Mouse (Mus musculus): ENCODE measurements around the gene Lingo2. TPM values are rescaled to one million over a fixed set of nuclear protein-coding genes. Genes with fewer than 3 reads are reported as not detected.

Lingo2 gene
- polyA plus RNA-seq, 1 experiment, result 0.12 TPM

DNA sequence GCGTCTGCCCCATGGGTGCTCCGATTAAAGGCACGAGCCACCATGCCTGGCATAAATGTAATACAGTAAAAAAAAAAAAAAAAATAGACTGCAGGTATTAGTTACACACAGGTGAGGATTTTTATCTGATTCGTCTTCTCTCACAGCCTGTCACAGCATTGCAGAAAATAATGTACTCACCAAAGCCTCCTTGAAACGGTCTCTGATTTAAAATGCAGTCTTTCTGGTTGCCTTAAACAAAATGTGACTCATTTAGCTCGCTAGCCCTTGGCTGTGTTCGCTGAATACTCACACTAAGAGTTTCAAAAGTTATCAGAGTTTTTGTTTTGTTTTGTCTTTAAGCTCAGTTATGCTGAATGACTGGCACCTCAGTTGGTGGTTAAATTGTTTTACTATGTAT is 1180.7 kb downstream of the Lingo2 start:
- TF ChIP-seq CTCF (IDR thresholded peaks at IDR 0.05; ENCODE audit: control insufficient read depth, insufficient read depth, insufficient replicate concordance, low read depth, low read length) (no peak), POLR2A (IDR thresholded peaks at IDR 0.05; ENCODE audit: control insufficient read depth, low read depth, low read length) (no peak)
- H3K4me3 ChIP-seq (ENCODE audit: control insufficient read depth, low read depth, low read length), result no peak overlapping the region
- H3K27me3 ChIP-seq (ENCODE audit: control insufficient read depth, insufficient read depth, low read length), result no peaks in the 10 kb centered on the region
- H3K36me3 ChIP-seq (ENCODE audit: control insufficient read depth, insufficient read depth, low read length), result no peaks in the 10 kb centered on the region
- H3K27ac ChIP-seq (ENCODE audit: control insufficient read depth, insufficient read depth, low read depth, low read length), result no peak overlapping the region
- H3K4me1 ChIP-seq (ENCODE audit: control insufficient read depth, insufficient read depth, low read length), result no peaks in the 10 kb centered on the region

DNA sequence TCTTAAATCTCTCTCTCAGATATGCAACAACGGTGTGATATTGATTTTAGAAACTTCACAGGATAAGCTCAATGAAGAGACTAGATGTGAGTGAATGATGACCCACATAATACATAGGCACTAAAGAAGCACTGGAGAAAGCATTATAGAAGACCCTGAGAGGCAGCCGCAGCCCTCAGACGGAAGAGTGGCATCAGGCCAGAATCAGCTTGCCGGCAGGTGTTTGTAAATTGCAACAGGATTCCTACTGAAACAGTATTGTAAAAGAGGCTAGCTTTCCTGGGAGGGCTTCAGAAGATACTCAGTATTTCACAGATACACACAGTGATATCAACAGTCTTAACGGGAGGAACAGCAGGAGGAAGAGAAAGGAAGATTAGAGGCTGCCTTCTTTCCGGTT is 1184.6 kb downstream of the Lingo2 start:
- no peak overlapping the region for H3K27ac ChIP-seq (ENCODE audit: control insufficient read depth, insufficient read depth, low read depth, low read length)
- TF ChIP-seq POLR2A (IDR thresholded peaks at IDR 0.05; ENCODE audit: control insufficient read depth, low read depth, low read length), result no peak
- no peak for TF ChIP-seq CTCF (IDR thresholded peaks at IDR 0.05; ENCODE audit: control insufficient read depth, insufficient read depth, insufficient replicate concordance, low read depth, low read length)
- no peak overlapping the region for H3K4me3 ChIP-seq (ENCODE audit: control insufficient read depth, low read depth, low read length)
- no peaks in the 10 kb centered on the region for H3K27me3 ChIP-seq (ENCODE audit: control insufficient read depth, insufficient read depth, low read length)
- H3K36me3 ChIP-seq (ENCODE audit: control insufficient read depth, insufficient read depth, low read length), result no peaks in the 10 kb centered on the region
- no peaks in the 10 kb centered on the region for H3K4me1 ChIP-seq (ENCODE audit: control insufficient read depth, insufficient read depth, low read length)

DNA sequence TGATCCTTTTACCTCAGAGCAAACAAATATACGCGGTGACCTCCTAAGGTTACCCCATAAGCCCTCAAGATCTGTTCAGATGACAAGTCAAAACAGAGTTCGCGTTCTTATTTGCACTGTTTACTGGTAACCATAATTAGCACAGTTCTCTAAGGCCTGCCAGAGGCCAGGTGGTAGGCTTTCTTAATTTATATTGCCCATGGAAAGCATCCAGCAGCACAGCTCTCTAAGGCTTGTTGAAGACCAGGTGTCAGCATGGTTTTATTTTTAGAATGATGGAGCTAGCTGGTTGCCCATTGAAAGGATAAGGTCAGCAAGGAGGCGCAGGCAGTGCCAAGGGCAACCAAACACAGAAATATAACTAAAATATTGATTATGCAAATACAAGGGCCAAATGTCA is 1190.4 kb downstream of the Lingo2 start:
- TF ChIP-seq POLR2A (IDR thresholded peaks at IDR 0.05; ENCODE audit: control insufficient read depth, low read depth, low read length), result no peak
- Histone ChIP-seq H3K27me3 (ENCODE audit: control insufficient read depth, insufficient read depth, low read length) (no peaks in the 10 kb centered on the region), H3K4me1 (ENCODE audit: control insufficient read depth, insufficient read depth, low read length) (no peaks in the 10 kb centered on the region), H3K36me3 (ENCODE audit: control insufficient read depth, insufficient read depth, low read length) (no peaks in the 10 kb centered on the region), H3K27ac (ENCODE audit: control insufficient read depth, insufficient read depth, low read depth, low read length) (no peak overlapping the region), H3K4me3 (ENCODE audit: control insufficient read depth, low read depth, low read length) (no peak overlapping the region)

DNA sequence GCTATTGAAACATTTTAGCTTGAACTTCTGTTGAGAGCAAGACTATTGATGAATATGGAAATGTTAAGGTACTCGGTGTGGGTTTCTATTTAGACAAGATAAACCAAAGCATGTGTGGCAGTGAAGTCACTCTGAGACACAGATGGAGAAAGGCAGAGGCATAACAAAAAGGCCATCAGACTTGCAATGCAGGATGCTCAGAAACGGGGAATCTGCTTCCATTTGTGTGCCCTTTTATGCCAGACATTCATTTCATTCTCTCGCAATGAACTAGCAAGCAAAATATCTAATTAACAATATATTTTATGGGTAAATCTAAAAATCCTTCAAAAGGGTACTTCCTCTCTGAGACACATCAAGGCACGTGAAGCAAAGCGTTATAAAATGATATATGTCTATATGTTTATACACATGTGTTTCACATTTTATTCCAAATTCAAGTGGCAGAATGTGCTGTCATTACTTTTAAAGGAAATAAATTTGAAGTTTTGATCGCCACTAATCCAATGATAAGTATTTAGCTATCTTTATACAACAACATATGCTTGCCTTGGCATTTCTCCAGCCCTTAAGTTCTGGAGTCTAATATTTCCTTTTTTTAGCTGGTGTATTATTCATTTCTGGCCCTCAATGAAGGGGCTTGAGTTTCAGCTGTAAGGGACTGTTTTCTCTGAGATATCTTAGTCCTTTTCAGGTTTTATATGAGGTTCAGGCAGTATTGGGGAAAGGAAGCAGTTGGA is 1199.3 kb downstream of the Lingo2 start:
- no peaks in the 10 kb centered on the region for H3K36me3 ChIP-seq (ENCODE audit: control insufficient read depth, insufficient read depth, low read length)
- H3K4me3 ChIP-seq (ENCODE audit: control insufficient read depth, low read depth, low read length), result no peak overlapping the region
- no peaks in the 10 kb centered on the region for H3K4me1 ChIP-seq (ENCODE audit: control insufficient read depth, insufficient read depth, low read length)
- no peaks in the 10 kb centered on the region for H3K27me3 ChIP-seq (ENCODE audit: control insufficient read depth, insufficient read depth, low read length)
- no peak overlapping the region for H3K27ac ChIP-seq (ENCODE audit: control insufficient read depth, insufficient read depth, low read depth, low read length)
- TF ChIP-seq CTCF (IDR thresholded peaks at IDR 0.05; ENCODE audit: control insufficient read depth, insufficient read depth, insufficient replicate concordance, low read depth, low read length) (no peak), POLR2A (IDR thresholded peaks at IDR 0.05; ENCODE audit: control insufficient read depth, low read depth, low read length) (no peak)

DNA sequence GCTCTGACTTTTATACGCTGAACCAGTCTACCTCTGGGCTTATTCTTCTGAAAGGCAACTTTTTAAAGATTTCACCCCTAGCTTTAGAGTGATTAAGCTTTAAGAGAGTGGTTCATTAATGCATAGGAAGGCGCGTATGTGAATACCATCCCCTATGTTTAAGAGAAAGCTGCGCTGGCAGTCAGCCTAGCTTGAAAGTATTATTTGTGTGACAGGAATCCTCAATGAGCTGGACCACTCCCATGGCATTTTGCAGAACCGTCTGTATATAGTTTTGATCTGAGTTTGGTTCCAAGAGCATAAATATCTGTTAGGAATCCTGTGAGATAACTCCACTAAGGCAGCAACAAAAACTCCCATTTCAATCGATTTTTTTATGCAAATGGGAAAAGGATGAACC is 1204.9 kb downstream of the Lingo2 start:
- no peaks in the 10 kb centered on the region for H3K4me1 ChIP-seq (ENCODE audit: control insufficient read depth, insufficient read depth, low read length)
- H3K4me3 ChIP-seq (ENCODE audit: control insufficient read depth, low read depth, low read length), result no peak overlapping the region
- no peak overlapping the region for H3K27ac ChIP-seq (ENCODE audit: control insufficient read depth, insufficient read depth, low read depth, low read length)
- H3K27me3 ChIP-seq (ENCODE audit: control insufficient read depth, insufficient read depth, low read length), result no peaks in the 10 kb centered on the region
- TF ChIP-seq CTCF (IDR thresholded peaks at IDR 0.05; ENCODE audit: control insufficient read depth, insufficient read depth, insufficient replicate concordance, low read depth, low read length) (no peak), POLR2A (IDR thresholded peaks at IDR 0.05; ENCODE audit: control insufficient read depth, low read depth, low read length) (no peak)
- no peaks in the 10 kb centered on the region for H3K36me3 ChIP-seq (ENCODE audit: control insufficient read depth, insufficient read depth, low read length)

DNA sequence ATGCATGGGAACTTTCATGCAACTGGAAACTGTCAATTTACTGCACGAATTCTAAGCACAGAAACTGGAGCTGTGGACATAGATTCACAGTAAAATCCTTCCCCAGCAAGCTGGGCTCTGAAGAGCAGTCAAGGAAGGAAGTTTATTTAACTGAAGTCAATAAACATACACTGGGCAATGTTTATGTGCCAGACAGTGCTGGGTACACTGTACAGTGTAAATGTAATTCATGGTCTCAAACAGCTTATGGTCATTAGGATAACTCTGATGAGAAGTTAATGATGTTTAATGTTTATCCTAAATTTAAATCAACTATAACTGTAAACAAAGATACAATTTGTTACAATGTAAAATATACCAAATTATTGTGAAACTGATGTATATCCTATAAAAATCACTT is 1226.8 kb downstream of the Lingo2 start:
- Histone ChIP-seq H3K4me3 (ENCODE audit: control insufficient read depth, low read depth, low read length) (no peak overlapping the region), H3K36me3 (ENCODE audit: control insufficient read depth, insufficient read depth, low read length) (no peaks in the 10 kb centered on the region), H3K27ac (ENCODE audit: control insufficient read depth, insufficient read depth, low read depth, low read length) (no peak overlapping the region), H3K4me1 (ENCODE audit: control insufficient read depth, insufficient read depth, low read length) (no peaks in the 10 kb centered on the region), H3K27me3 (ENCODE audit: control insufficient read depth, insufficient read depth, low read length) (no peaks in the 10 kb centered on the region)
- TF ChIP-seq POLR2A (IDR thresholded peaks at IDR 0.05; ENCODE audit: control insufficient read depth, low read depth, low read length) (no peak), CTCF (IDR thresholded peaks at IDR 0.05; ENCODE audit: control insufficient read depth, insufficient read depth, insufficient replicate concordance, low read depth, low read length) (no peak)

DNA sequence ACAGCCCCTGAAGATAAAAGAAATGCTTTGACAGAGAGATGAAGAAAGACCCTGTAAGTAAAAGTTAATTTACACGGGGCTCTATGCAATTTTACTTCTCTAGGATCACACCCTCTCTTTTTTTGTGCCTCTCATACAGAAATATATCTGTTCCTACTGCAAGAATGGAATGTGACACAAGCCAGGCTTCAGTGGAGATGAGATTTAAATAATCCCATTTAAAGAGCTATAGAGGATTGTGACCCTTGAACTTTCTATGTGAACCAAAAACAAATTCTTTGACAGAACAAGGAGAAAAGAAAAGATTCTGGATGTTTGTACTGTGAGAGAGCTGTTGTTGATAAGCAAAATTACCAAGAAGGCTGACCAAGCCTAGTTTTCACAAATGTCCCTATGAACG is 1247.4 kb downstream of the Lingo2 start:
- Histone ChIP-seq H3K4me1 (ENCODE audit: control insufficient read depth, insufficient read depth, low read length) (no peaks in the 10 kb centered on the region), H3K4me3 (ENCODE audit: control insufficient read depth, low read depth, low read length) (no peak overlapping the region), H3K27ac (ENCODE audit: control insufficient read depth, insufficient read depth, low read depth, low read length) (no peak overlapping the region), H3K27me3 (ENCODE audit: control insufficient read depth, insufficient read depth, low read length) (no peaks in the 10 kb centered on the region), H3K36me3 (ENCODE audit: control insufficient read depth, insufficient read depth, low read length) (no peaks in the 10 kb centered on the region)
- TF ChIP-seq POLR2A (IDR thresholded peaks at IDR 0.05; ENCODE audit: control insufficient read depth, low read depth, low read length) (no peak), CTCF (IDR thresholded peaks at IDR 0.05; ENCODE audit: control insufficient read depth, insufficient read depth, insufficient replicate concordance, low read depth, low read length) (no peak)

DNA sequence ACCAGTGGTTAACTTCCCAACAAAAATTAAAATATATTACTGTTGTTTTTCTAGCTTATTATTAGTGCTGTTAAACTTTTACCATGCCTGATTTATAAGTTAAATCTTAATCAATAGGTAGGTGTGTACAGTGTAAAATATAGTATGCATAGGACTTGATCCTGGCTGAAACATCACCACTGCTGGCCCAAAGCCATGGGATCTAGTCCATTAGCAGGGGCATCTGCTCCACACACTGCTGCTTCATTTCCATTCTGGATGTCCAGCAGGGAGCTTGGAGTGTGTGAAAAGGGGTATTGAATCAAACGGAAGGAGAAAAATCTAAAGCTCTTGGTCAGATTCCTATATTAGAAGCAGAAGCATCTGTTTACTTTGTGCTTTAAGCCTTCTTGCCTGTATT is 1248.9 kb downstream of the Lingo2 start:
- Histone ChIP-seq H3K27ac (ENCODE audit: control insufficient read depth, insufficient read depth, low read depth, low read length) (no peak overlapping the region), H3K36me3 (ENCODE audit: control insufficient read depth, insufficient read depth, low read length) (no peaks in the 10 kb centered on the region), H3K27me3 (ENCODE audit: control insufficient read depth, insufficient read depth, low read length) (no peaks in the 10 kb centered on the region), H3K4me3 (ENCODE audit: control insufficient read depth, low read depth, low read length) (no peak overlapping the region), H3K4me1 (ENCODE audit: control insufficient read depth, insufficient read depth, low read length) (no peaks in the 10 kb centered on the region)
- TF ChIP-seq CTCF (IDR thresholded peaks at IDR 0.05; ENCODE audit: control insufficient read depth, insufficient read depth, insufficient replicate concordance, low read depth, low read length) (no peak), POLR2A (IDR thresholded peaks at IDR 0.05; ENCODE audit: control insufficient read depth, low read depth, low read length) (no peak)
